Mouse (Mus musculus) kidney, postnatal 10 days (tissue): ENCODE measurements at regions not wholly inside any gene's neighbourhood (a gene's known extent, or its start where the extent isn't known, plus 50 kb on each side); places are given as distances from the start of the nearest gene placed in this dataset.
A peak's percentile ranks its signal among the peaks of the same experiment; 100 is the strongest.

Source experiments
- DNase-seq: peaks from one replicate; pipeline ENCODE4 v3.0.0; 2021; ENCODE audit warnings: mixed read lengths

GRCm38 (mm10) chr2:51448121-51448520 is 179.2 kb upstream of the Tas2r134 start:
- DNase-seq = no peak

- DNase-seq = no peak
Observed at GRCm38 (mm10) chr2:51447616-51448015, 179.7 kb upstream of the Tas2r134 start.

GRCm38 (mm10) chr2:51444386-51445080 is 182.8 kb upstream of the Tas2r134 start:
- no peak for DNase-seq

- no peak for DNase-seq
Observed at GRCm38 (mm10) chr2:51443946-51444345, 183.4 kb upstream of the Tas2r134 start.

GRCm38 (mm10) chr2:51439047-51439446 is 188.3 kb upstream of the Tas2r134 start:
- no peak for DNase-seq

- DNase-seq = peak; percentile 38
Observed at GRCm38 (mm10) chr2:51436590-51436989, 190.7 kb upstream of the Tas2r134 start.

GRCm38 (mm10) chr2:51431564-51431963 is 195.7 kb upstream of the Tas2r134 start:
- DNase-seq = no peak

- no peak for DNase-seq
Observed at GRCm38 (mm10) chr2:51429716-51430115, 197.6 kb upstream of the Tas2r134 start.

GRCm38 (mm10) chr2:51422442-51422841 is 204.9 kb upstream of the Tas2r134 start:
- DNase-seq = peak; percentile 23

GRCm38 (mm10) chr2:51417908-51418690 is 209.2 kb upstream of the Tas2r134 start:
- DNase-seq = no peak

- DNase-seq = no peak
Observed at GRCm38 (mm10) chr2:51388390-51388789, 238.9 kb upstream of the Tas2r134 start.

GRCm38 (mm10) chr2:51387136-51387535 is 238.2 kb upstream of the Rnd3 start:
- no peak for DNase-seq

GRCm38 (mm10) chr2:51376597-51376996 is 227.7 kb upstream of the Rnd3 start:
- no peak for DNase-seq

- no peak for DNase-seq
Observed at GRCm38 (mm10) chr2:51374636-51375035, 225.7 kb upstream of the Rnd3 start.

GRCm38 (mm10) chr2:51372771-51373170 is 223.9 kb upstream of the Rnd3 start:
- DNase-seq = no peak

- DNase-seq = peak; percentile 9
Observed at GRCm38 (mm10) chr2:51362825-51363616, 214.1 kb upstream of the Rnd3 start.

- DNase-seq = no peak
Observed at GRCm38 (mm10) chr2:51355281-51355680, 206.4 kb upstream of the Rnd3 start.

- no peak for DNase-seq
Observed at GRCm38 (mm10) chr2:51354800-51355199, 205.9 kb upstream of the Rnd3 start.

- no peak for DNase-seq
Observed at GRCm38 (mm10) chr2:51349614-51350013, 200.7 kb upstream of the Rnd3 start.

GRCm38 (mm10) chr2:51348774-51349173 is 199.9 kb upstream of the Rnd3 start:
- no peak for DNase-seq

GRCm38 (mm10) chr2:51347086-51347485 is 198.2 kb upstream of the Rnd3 start:
- DNase-seq = no peak

- DNase-seq = no peak
Observed at GRCm38 (mm10) chr2:51342421-51342820, 193.5 kb upstream of the Rnd3 start.

GRCm38 (mm10) chr2:51334437-51334836 is 185.5 kb upstream of the Rnd3 start:
- no peak for DNase-seq
